Mouse (Mus musculus): ENCODE data around the gene Hhipl1.
A peak's percentile ranks its signal among the peaks of the same experiment; 100 is the strongest.

Hhipl1 gene

DNA sequence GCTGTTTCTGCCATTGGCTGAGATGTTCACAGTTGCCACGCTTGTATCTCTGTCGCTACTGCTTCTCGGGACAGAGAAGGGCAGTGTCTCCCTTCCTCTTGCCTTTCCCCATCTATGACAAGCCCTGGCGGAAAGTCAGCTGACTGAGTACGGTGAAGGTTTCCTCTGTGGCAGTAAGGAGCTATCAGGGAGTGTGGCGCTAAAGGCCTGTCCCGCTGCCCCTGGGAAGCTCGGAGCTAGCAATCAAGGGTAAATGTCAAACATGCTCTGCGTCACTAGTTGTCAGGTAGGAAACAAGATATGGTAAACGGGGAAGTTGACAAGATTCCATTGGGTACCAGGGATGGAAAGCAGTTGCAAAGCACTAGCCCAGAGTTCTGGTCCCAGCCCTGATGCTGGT is 9.7 kb downstream of the Hhipl1 start:
- no peak for DNase-seq

DNA sequence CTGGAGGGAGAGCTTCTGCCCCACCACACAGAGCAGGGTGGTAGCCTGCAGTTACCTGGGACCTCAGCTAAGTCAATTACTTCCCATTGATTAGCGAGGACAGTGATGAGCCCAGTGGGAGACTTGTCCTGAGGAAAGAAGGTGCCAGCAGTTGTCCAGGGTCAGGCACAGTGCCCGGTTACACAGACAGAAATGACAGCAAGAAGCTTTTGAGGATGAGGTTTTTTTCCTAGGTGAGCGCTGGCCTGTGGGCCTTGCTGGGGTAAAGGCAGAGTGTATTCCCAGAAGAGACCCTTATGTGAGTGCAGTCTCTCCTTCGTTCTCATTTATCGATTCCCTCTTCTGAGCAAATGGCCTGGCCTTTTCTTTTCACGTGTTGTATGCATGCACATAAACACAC is 10.6 kb downstream of the Hhipl1 start:
- no peak for DNase-seq

DNA sequence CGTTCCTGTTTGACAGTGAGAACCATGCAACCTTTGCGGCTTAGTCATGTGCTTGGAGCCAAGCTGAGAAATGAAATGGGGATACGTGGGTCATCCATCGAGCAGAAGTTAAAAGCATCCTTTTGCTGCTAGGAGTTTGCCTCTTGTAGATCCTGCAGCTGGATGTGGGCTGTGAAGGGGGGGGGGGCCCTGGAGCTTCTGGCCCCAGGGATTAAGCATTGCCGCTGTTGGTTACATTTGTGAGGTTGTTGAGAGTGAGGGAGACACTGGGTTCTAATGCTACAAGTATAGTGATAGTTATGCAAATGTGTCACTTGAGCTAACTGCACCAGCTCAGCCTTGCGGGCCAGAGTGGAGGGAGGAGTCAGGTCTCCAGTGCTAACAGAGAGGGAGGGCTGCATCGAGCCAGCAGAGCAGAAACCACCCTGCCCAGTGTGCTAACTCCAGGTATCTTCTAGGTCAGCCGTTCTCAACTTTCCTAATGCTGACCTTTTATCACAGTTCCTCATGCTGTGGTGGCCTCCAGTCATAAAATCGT is 11.2 kb downstream of the Hhipl1 start:
- DNase-seq, result no peak

DNA sequence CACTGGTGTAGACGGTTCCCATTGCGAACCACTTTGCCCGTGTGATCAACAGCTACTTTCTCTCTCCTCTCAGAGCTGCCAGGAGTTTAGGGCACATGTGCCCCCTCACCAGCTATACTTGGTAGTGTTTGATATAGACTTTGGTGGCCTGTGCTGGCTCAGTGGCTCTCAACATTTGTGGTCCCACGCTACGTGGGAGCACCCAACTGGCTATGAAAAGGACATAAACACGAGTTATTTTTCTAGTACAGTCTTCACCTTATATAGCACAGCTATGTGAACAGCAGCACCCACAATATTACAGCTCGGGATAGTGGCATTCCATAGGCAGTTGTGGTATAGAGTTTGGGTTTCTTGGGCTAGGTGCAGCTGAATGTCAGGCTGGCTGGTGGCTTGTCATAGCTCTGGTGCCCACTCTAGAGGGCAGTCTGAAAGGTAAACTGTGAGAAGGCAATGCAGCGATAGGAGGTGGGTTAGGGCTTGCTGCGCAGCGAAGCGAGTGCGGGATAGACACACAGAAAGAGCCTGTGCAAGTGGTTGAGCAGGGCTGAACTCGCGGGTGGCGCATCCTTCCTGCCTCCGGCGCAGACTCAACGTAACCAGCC is 11.9 kb downstream of the Hhipl1 start:
- DNase-seq, result no peak

DNA sequence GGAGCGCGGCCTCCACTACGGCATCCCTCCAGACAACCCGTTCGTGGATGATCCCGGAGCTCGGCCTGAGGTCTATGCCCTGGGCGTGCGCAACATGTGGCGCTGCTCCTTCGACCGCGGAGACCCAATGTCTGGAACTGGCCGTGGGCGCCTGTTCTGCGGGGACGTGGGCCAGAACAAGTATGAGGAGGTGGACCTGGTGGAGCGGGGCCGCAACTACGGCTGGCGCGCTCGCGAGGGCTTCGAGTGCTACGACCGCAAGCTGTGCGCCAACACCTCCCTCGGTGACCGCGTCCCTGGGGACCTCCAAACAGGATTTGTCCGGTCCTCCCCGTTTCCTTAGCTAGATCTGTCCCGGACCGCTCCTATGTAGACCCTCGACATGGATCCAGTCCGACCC is 12.4 kb downstream of the Hhipl1 start:
- DNase-seq, result no peak

DNA sequence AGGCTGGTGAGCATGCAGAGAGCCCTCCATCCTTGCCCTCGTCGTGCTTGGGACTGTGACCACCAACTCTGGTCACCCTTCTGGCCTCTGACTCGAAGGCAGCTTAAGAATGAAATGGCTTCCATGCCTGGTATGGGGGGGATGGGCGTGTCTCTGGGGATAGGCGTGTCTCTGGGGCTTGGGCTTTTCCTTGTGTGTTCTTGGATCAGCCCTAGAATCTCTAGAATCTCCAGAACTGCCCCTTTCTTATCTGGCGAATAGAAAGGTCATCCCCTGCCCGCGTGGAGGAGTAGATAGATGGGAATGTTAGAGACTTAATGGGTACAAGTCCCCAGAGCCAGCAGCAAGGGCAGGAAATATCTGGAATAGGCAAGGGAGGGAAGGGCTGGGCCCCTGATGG is 14.0 kb downstream of the Hhipl1 start:
- DNase-seq, result no peak

DNA sequence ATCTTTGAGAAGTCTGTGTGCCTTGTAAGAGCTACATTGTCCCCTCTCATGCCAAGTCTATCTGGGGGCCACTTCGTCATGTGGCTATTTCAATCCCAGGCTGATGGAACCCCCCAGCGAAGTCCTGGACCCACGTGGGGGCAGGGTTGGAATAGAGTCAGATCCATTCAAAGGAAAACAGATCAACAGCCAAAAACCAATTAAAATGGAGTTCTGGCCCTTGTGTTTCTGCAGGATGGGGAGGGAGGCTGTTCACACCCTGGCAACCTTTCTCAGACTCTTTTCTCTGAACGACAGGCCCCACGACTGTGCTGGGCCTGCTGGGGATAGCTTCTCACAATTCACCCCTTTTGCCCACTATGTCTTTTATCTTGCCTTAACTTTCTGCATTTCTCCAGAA is 20.3 kb downstream of the Hhipl1 start:
- no peak for DNase-seq

DNA sequence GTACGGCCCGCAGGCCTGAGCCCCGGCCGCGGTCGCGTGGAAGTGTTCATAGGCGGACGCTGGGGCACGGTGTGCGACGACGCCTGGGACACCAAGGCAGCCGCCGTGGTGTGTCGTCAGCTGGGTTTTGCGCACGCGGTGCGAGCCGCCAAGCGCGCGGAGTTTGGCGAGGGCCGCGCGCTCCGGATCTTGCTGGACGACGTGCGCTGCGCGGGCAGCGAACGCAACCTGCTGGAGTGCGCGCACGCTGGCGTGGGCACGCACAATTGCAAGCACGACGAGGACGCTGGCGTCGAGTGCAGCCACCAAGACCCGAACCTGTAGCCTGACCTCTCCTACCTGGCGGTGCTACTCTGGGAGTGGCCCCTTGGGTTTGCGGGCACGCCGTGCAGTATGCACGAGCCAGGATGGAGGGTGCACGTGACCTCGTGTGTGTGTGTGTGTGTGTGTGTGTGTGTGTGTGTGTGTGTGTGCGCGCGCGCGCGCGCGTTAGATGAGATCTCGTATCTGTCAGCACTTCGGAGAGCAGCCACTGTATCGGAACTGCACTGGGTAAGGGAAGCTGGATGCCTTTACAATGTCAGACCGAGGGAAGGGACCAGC is 21.9 kb downstream of the Hhipl1 start:
- peak; percentile 91 for DNase-seq

DNA sequence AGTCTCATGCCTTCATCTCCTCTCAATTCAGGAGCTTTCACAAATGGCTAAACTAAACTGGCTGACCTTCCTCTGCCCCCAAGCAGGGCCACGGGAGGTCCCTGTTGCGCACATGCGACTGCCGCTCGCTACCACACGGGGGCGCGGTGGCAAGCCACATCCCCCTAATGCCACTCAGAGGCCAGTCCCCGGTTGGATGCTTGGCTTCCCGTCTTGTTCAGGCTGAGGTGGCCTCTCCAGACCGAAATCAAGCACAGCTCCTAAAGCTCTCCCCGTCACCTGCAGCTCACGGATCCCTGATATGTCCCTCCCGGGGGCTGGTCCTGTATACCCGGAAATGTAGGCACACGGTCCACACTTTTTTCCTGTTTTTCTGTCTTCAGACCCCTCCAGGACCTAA is 27.0 kb downstream of the Hhipl1 start:
- DNase-seq, result peak; percentile 77

DNA sequence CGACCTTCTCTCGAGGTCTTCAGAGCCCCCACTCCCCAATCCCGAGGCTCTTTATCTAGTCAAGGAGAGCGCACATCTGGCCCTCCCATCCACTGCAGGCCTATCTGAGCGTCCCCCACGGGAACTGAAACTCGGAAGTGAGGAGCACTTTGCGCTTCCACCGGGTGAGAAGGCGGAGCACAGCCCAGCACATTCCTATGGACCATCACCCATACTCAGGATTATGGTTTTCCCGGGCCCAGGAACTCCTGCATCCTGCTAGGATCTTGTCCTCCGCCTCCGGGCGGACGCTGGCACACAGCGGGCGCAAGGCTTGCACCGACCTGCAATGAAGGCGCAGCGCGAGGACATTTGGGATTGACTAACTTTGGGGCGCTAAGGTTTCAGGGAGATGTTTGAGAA is 27.4 kb downstream of the Hhipl1 start:
- DNase-seq, result no peak

DNA sequence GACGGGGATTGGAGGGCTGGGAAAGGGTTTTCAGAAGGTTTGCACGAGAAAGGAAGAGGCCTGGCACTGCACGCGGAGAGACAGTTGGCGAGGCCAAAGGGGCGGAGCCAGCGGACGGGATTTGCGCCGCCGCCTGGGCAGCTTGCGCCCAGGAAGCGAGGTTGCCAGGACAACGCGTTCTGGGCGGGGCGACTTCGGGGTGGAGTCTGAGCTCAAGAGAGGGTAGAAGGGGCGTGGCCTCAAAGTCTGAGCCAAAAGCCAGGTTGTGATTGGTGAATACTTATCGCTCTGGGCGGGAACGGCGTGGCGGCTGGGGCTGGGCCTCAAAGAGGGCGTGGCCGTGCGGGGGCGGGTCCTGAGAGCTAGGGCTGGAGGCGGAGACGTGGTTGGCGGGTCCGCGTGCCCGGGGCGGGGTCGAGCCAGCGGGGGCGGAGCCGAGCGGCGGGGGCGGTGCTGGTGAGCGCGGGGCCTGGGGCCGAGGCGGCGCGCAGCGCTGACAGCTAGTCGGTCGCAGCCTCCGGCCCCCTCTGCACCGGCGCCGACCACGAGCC is 27.9 kb downstream of the Hhipl1 start, which contains the start of gene Cyp46a1:
TSS of gene Cyp46a1 (plus strand) at position 487 of the 551 bp plus-strand sequence.
- DNase-seq, result peak; percentile 100

DNA sequence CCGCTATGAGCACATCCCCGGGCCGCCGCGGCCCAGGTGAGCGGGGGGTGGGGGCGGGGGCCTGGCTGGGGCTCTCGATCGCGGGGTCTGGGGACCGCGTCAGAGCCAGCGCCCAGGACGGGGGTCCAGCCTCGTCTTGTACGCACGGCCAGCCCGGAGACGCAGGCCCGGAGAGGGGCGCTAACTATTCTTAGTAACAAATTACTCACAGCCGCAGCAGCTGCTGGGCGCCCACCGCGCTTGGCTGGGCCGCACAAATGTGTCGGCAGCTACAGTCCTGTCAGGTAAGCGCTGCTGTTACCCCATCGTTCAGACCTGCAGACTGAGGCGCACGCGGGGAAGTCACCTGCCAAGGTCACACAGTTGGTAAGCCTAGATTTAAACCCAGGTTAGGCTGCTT is 28.5 kb downstream of the Hhipl1 start:
- DNase-seq, result peak; percentile 51

DNA sequence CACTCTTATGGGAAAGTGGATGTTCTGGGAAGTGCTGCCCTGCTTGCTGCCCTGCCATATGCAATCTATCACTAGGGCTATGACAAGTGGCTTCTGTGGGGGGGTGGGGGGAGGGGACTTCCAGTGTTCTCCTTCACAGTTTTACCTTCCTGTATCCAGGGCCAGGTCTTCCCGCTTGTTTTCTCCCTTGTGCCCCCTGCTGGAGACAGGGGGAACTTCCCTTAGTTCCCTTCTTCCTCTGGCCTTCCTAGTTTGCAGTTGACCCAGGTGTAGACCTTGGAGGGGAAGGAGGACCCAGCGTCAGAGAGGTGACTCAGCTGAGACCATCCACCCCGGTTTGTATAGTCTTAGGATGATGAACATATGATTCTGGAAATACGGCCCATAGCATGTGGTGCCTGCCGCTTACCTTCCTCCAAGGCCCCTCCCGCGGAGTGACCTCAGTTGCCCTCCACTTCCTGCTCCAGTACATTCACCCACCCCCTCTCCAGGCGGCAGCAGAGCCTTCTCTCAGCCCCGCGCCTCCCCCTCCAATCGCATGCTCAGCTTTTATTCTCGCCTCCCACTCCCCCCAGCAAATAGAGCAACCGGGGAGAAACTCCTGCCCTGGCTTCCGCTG is 32.6 kb downstream of the Hhipl1 start:
- peak; percentile 33 for DNase-seq

DNA sequence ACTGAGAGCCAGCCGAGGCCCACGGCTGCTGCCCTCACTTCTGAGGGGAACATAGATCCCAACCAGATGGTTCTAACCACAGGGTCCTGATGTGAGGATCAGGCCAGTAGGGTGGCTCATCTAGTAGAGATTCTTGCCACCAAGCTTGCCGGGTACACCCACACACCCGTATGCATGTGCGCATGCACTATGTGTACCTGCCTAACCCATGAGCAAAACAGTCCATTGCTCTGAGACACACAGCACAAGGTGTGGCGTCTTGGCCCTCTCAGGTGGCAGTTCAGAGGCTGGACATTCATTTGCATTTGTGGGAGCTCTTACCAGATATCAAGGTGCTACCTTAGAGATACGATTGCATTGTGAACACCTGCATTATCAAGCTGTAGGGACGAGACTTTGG is 42.1 kb downstream of the Hhipl1 start:
- DNase-seq, result no peak

DNA sequence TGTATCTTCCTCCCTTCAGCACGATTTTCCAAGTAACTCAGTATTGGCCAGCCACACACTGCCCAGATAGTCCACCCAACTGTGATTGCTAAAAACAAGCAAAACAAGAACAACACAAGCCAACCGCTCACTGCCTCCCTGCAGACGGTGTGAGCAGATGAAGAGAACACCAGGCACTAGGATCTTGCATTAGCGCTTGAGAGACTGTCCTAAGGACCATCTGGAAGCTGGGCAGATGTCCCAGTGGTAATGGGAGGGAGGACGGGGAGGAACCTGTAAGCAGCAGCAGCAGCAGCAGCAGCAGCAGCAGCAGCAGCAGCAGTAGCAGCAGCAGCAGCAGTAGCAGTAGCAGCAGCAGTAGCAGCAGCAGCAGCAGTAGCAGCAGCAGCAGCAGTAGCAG is 43.0 kb downstream of the Hhipl1 start:
- no peak for DNase-seq

DNA sequence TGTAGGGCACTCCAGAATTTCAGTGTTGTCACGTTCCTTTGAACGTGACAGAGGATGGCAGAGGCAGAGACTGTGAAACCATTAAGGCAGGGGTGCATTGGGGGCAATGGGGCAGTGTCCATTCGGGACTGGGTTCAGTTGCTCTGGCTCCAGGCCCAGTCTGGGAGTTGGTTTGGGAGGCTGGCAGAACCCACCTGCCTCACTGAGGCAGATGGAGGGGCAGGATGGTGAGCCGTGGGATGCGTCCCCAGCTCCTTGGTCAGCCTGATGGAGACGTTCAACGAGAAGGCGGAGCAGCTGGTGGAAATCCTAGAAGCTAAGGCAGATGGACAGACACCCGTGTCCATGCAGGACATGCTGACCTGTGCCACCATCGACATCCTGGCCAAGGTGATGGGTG is 44.9 kb downstream of the Hhipl1 start:
- DNase-seq, result no peak

DNA sequence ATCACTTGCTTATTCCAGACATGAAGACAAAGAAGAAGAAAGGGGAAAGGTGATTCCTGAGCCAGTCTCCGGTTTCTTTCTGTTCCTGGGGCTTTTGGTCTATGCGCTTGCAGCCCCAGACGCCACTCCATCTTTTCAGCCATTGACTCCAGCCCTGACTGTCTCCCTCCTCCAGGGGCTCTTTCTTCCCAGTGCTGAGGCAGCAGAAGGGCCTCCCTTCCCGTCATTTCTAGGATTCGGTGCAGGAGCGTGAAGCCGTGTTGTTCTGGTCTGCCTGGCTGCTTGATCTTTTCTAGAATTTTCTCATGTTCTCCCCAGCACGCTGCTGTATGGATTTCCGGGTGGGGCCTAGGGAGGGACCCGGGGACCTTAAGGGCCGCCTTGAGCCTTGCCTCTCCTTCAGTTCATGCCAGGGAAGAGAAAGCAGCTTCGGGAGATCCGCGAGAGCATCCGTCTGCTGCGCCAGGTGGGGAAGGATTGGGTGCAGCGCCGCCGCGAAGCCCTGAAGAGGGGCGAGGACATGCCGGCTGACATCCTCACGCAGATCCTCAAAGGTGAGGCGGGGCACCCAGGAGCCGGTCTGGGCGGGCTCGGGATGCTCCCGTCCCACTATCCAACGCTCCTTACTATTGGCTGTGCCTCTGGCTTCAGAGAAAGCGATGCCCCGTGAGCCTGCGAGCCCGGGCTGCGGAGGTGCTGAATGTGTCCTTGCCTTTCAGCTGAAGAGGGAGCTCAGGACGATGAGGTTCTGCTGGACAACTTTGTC is 46.5 kb downstream of the Hhipl1 start:
- DNase-seq, result no peak

DNA sequence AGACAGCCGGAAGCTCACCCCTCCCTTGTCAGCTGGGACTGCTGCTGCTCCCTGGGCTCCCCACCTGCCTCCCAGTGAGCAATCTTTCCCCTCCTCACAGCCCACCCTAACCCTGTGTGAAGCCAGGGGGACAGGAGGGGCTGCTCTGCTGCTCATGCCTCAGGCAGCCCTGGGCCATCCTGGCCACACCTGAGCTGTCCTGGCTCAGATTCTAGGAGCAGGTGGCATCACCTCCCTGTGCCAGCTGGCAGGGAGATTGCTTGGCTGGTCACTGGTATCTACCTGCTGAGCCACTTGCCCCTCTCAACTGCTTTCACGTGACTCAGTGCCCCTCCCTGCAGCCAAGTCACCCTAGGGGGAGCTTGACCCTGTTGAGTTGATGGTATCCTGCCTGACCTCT is 48.2 kb downstream of the Hhipl1 start:
- no peak for DNase-seq

DNA sequence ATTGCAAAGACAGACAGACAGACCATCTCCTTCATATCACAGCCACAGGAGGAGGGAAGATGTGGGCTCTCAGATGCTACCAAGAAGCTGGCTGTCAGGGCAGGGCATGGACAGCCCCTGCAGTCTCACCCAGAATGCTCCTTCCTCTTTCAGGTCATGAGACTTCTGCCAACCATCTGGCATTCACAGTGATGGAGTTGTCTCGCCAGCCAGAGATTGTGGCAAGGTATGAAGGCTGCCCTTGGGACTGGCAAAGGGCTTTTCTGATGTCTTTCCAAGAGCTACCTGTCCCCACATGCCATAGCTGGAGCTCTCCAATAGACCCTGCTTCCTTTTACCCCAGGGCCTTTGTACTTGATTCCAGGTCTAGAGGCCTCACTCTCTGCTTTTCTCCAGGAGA is 49.2 kb downstream of the Hhipl1 start:
- no peak for DNase-seq

DNA sequence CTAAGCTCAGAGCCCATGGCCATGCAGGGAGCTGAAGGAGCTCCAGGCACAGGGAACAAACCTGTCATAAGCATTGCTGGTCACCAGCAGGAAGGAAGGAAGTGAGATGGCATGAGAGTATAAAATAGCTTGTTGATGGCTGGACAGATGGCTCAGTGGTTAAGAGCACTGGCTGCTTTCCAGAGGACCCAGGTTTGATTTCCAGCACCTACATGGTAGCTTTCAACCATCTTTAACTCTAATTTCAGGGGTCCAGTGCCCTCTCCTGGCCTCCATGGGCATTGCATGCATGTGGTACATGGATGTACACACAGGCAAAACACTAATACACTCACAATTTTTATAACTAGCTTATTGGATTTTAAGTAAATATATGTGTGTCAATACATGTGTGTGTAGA is 49.9 kb downstream of the Hhipl1 start:
- DNase-seq, result no peak

DNA sequence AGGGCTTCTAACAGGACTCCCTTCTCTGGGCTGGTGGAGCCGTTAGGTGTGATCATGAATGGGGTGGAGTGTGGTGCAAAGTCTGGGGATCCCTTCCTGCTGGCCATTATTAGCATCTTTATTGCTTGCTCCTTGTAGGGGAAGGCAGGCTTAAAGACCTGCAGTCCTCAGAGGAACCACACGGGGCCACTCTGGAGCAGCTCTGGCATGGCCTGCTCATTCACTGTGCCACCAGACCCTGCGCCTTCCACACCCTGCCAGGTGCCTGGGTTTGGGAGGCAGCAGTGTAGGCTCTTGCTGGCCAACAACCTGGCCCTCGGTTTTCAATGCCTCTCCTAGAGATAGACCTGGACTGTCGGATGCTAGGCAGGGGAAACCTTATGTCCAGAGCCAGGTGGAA is 57.7 kb downstream of the Hhipl1 start:
- DNase-seq, result peak; percentile 86

DNA sequence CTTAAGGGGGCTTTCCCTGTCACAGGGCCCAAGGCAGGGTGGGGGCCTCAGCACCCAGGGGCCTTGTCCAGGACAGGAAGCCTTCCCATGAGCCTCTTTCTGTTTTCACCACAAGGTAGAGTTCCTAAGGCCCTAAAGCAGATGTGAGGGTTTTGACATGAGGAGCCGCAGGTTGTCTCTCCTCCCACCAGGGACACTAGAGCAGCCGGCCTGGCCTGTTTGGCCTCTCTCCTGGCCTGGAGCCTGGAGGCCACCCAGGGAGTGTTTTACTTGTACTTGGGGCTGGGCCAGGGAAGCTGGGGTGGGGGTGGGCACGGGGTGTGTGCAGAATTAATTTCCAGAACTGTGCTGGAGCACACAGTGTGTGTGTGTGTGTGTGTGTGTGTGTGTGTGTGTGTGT is 59.3 kb downstream of the Hhipl1 start:
- DNase-seq, result no peak

DNA sequence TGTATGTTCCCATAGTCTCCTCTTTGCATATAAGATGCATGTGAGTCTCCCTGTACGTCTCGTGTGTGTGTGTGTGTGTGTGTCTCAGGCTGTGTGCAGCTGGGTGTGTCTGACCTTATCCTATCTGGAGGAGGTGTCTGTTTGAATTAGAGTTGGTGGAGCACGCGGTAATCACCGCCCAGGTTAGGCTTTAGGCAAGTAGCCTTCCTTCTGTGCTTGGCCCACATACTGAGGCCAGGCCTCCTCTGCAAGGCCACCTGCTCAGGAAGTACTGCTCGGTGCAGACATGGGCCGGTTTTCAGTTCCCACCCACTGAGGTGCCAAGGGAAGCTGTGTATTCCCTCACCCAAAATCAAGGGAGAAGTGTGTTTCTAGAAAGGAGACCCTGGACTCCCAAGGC is 59.8 kb downstream of the Hhipl1 start:
- no peak for DNase-seq
